Mouse (Mus musculus) midbrain, postnatal 0 days (tissue): ENCODE results near the gene C8g. TPM values are rescaled to one million over a fixed set of nuclear protein-coding genes. Genes with fewer than 3 reads are reported as not detected.

Experiments used
- ATAC-seq: fragments of 200-750 bp; cut with Nextera tagmentation; 2 replicates; pipeline ENCODE4 v1.8.0; 2017; ENCODE audit warnings: moderate number of reproducible peaks, mild to moderate bottlenecking, moderate TSS enrichment, moderate library complexity; ENCODE audit not compliant: low FRiP score
- DNase-seq: peaks from one replicate; pipeline ENCODE4 v3.0.0-alpha.2; 2015; ENCODE audit warnings: low spot score
- H3K27ac ChIP-seq: fragments of 300-500 bp; sonication (generic); 2 replicates; pipeline ENCODE4 v1.5.1; 2014; ENCODE audit warnings: low read depth, mild to moderate bottlenecking, low read length, mixed read lengths
- H3K27me3 ChIP-seq: fragments of 300-500 bp; sonication (generic); 2 replicates; pipeline ENCODE4 v1.6.1; 2014; ENCODE audit warnings: low read length, control low read depth, mixed read lengths; ENCODE audit not compliant: insufficient read depth
- H3K36me3 ChIP-seq: fragments of 300-500 bp; sonication (generic); 2 replicates; pipeline ENCODE4 v1.6.1; 2014; ENCODE audit warnings: low read length, control low read depth, mixed read lengths; ENCODE audit not compliant: insufficient read depth
- H3K4me1 ChIP-seq: fragments of 300-500 bp; sonication (generic); 2 replicates; pipeline ENCODE4 v1.6.1; 2014; ENCODE audit warnings: mild to moderate bottlenecking, control low read depth, antibody characterized with exemption, low read length, mixed read lengths; ENCODE audit not compliant: insufficient read depth
- H3K4me2 ChIP-seq: fragments of 300-500 bp; sonication (generic); 2 replicates; pipeline ENCODE4 v1.6.1; 2014; ENCODE audit warnings: low read depth, mild to moderate bottlenecking, low read length, mixed read lengths; ENCODE audit not compliant: poor library complexity, severe bottlenecking
- H3K4me3 ChIP-seq: fragments of 300-500 bp; sonication (generic); 2 replicates; pipeline ENCODE4 v1.5.1; 2014; ENCODE audit warnings: low read depth, mild to moderate bottlenecking, low read length, moderate library complexity
- H3K9ac ChIP-seq: fragments of 300-500 bp; sonication (generic); replicated peaks from 2 replicates; pipeline ENCODE4 v1.6.1; 2014; ENCODE audit warnings: mild to moderate bottlenecking, low read length, moderate library complexity, mixed read lengths; ENCODE audit not compliant: poor library complexity, severe bottlenecking
- H3K9me3 ChIP-seq: fragments of 300-500 bp; sonication (generic); 2 replicates; pipeline ENCODE4 v1.6.1; 2016; ENCODE audit warnings: low read length, control low read depth
- CTCF ChIP-seq: IDR thresholded peaks from 2 replicates; pipeline ENCODE4 v1.5.1; 2016; ENCODE audit warnings: antibody characterized with exemption, mild to moderate bottlenecking
- WGBS: fragments of 180-500 bp; shearing (Covaris S2); extraction: QIAGEN DNeasy Blood & Tissue Kit; methylation state at CpG from one replicate; pipeline ENCODE4 v1.1.7; 2014; 5-methylcytosine and 5-hydroxymethylcytosine counted together
- polyA plus RNA-seq: library from polyadenylated mRNA; unstranded; fragments of >200 nt; fragmentation: Nextera tagmentation; extraction: Ambion mirVana; gene quantifications from 2 replicates; pipeline ENCODE4 v1.2.1, GENCODE M21; 2015
- total RNA-seq: library from RNA; depleted of rRNA; stranded (reverse); fragments of >200 nt; gene quantifications from 2 replicates; pipeline ENCODE4 v1.2.3, GENCODE M21; 2014; rRNA removed

Gene C8g
- total and polyA plus RNA-seq, 2 experiments from 2014 or later = 4.4 to 6.8 TPM

- ATAC-seq = no peak
- 61% methylated on average over 14 of the region's 14 CpGs for WGBS
These were observed 45.1 kb downstream of the C8g start, which contains the start of gene Clic3 for GRCm38 (mm10) chr2:25456205-25456953. TSS of gene Clic3 (plus strand) at chr2:25456838.

GRCm38 (mm10) chr2:25452951-25453350 lies 48.6 kb downstream of the C8g start:
- TF ChIP-seq CTCF = no peak
- H3K9me3 ChIP-seq = no peaks in the 10 kb centered on the region
- DNase-seq (no peak), ATAC-seq (no peak)
- no peak overlapping the region for H3K4me3 ChIP-seq
- H3K36me3 ChIP-seq = peaks cover 18% of the 10 kb centered on the region
- H3K4me2 ChIP-seq = no peak overlapping the region
- no peak overlapping the region for H3K9ac ChIP-seq
- no peaks in the 10 kb centered on the region for H3K27me3 ChIP-seq
- no peaks in the 10 kb centered on the region for H3K4me1 ChIP-seq
- no peak overlapping the region for H3K27ac ChIP-seq
- 31% methylated on average over 1 of the region's 1 CpGs for WGBS

More at GRCm38 (mm10) chr2:25456205-25456953, 45.1 kb downstream of the C8g start, which contains the start of gene Clic3:
- no peak within 1 kb of the TSS for H3K4me3 ChIP-seq
- H3K27me3 ChIP-seq = no peaks in the 10 kb centered on the region
- H3K36me3 ChIP-seq = peaks cover 17% of the 10 kb centered on the region
- H3K27ac ChIP-seq = no peak within 1 kb of the TSS
- H3K9me3 ChIP-seq = no peaks in the 10 kb centered on the region
- no peak within 1 kb of the TSS for H3K9ac ChIP-seq
- H3K4me2 ChIP-seq = no peak within 1 kb of the TSS
- peaks cover 12% of the 10 kb centered on the region for H3K4me1 ChIP-seq
- no peak for TF ChIP-seq CTCF
- DNase-seq = no peak

GRCm38 (mm10) chr2:25450853-25451647 lies 50.5 kb downstream of the C8g start:
- Histone ChIP-seq H3K4me2 (no peak overlapping the region), H3K27ac (no peak overlapping the region), H3K9ac (no peak overlapping the region), H3K9me3 (no peaks in the 10 kb centered on the region), H3K4me1 (no peaks in the 10 kb centered on the region), H3K27me3 (no peaks in the 10 kb centered on the region), H3K36me3 (peaks cover 32% of the 10 kb centered on the region), H3K4me3 (no peak overlapping the region)
- no peak for DNase-seq
- ATAC-seq = no peak
- WGBS = 87% methylated on average over 8 of the region's 8 CpGs
- no peak for TF ChIP-seq CTCF

Other genes with a start within 250 kb of the C8g start
Only the 30 nearest of the 36 such genes appear.
- gene Lrrc26, start 211.8 kb downstream of the C8g start, total RNA-seq = not detected in 2 replicates
- gene Lrrc26, start 211.8 kb downstream of the C8g start, polyA plus RNA-seq = 0.23 and 0.26 TPM in 2 replicates
- gene Grin1, start 182.5 kb downstream of the C8g start, total RNA-seq = 120 and 146 TPM in 2 replicates
- gene Grin1, start 182.5 kb downstream of the C8g start, polyA plus RNA-seq = 71.5 and 72.3 TPM in 2 replicates
- gene Man1b1, start 169.4 kb downstream of the C8g start, total RNA-seq = 58.9 and 60.0 TPM in 2 replicates
- gene Man1b1, start 169.4 kb downstream of the C8g start, polyA plus RNA-seq = 42.2 and 53.1 TPM in 2 replicates
- gene Dpp7, start 145.4 kb downstream of the C8g start, total RNA-seq = 14.9 and 20.3 TPM in 2 replicates
- gene Dpp7, start 145.4 kb downstream of the C8g start, polyA plus RNA-seq = 22.7 and 26.2 TPM in 2 replicates
- gene Uap1l1, start 136.0 kb downstream of the C8g start, total RNA-seq = 7.9 and 9.9 TPM in 2 replicates
- 11.7 and 14.1 TPM in 2 replicates for gene Uap1l1, start 136.0 kb downstream of the C8g start, polyA plus RNA-seq
- gene Sapcd2, start 129.4 kb downstream of the C8g start, total RNA-seq = 18.9 and 21.6 TPM in 2 replicates
- gene Sapcd2, start 129.4 kb downstream of the C8g start, polyA plus RNA-seq = 12.7 and 13.4 TPM in 2 replicates
- 4.2 and 4.4 TPM in 2 replicates for gene Entpd2, start 105.8 kb downstream of the C8g start, total RNA-seq
- 10.4 and 10.6 TPM in 2 replicates for gene Entpd2, start 105.8 kb downstream of the C8g start, polyA plus RNA-seq
- 199 and 234 TPM in 2 replicates for gene Npdc1, start 102.4 kb downstream of the C8g start, total RNA-seq
- gene Npdc1, start 102.4 kb downstream of the C8g start, polyA plus RNA-seq = 470 and 481 TPM in 2 replicates
- gene Fut7, start 78.5 kb downstream of the C8g start, total RNA-seq = 0.42 and 1.6 TPM in 2 replicates
- 0.22 and 0.23 TPM in 2 replicates for gene Fut7, start 78.5 kb downstream of the C8g start, polyA plus RNA-seq
- 79.8 and 84.3 TPM in 2 replicates for gene Abca2, start 73.0 kb downstream of the C8g start, total RNA-seq
- gene Abca2, start 73.0 kb downstream of the C8g start, polyA plus RNA-seq = 13.5 and 14.5 TPM in 2 replicates
- gene Clic3, start 44.9 kb downstream of the C8g start, total RNA-seq = 0.61 and 0.66 TPM in 2 replicates
- 2.0 and 2.4 TPM in 2 replicates for gene Clic3, start 44.9 kb downstream of the C8g start, polyA plus RNA-seq
- gene Paxx, start 40.6 kb downstream of the C8g start, total RNA-seq = 163 and 195 TPM in 2 replicates
- 151 and 165 TPM in 2 replicates for gene Paxx, start 40.6 kb downstream of the C8g start, polyA plus RNA-seq
- gene Ptgds, start 31.7 kb downstream of the C8g start, total RNA-seq = 2,128 and 2,726 TPM in 2 replicates
- gene Ptgds, start 31.7 kb downstream of the C8g start, polyA plus RNA-seq = 2,827 and 3,075 TPM in 2 replicates
- not detected in 2 replicates for gene Lcn12, start 7.8 kb downstream of the C8g start, total RNA-seq
- gene Lcn12, start 7.8 kb downstream of the C8g start, polyA plus RNA-seq = not detected in 2 replicates
- gene Fbxw5, start 969 bp downstream of the C8g start, total RNA-seq = 131 and 148 TPM in 2 replicates
- gene Fbxw5, start 969 bp downstream of the C8g start, polyA plus RNA-seq = 106 and 113 TPM in 2 replicates
- 5.5 and 7.6 TPM in 2 replicates for gene Traf2, start 45.2 kb upstream of the C8g start, total RNA-seq
- gene Traf2, start 45.2 kb upstream of the C8g start, polyA plus RNA-seq = 7.0 and 9.3 TPM in 2 replicates
- 187 and 196 TPM in 2 replicates for gene Edf1, start 56.1 kb upstream of the C8g start, total RNA-seq
- gene Edf1, start 56.1 kb upstream of the C8g start, polyA plus RNA-seq = 389 and 392 TPM in 2 replicates
- gene Mamdc4, start 73.1 kb upstream of the C8g start, total RNA-seq = 1.7 and 1.9 TPM in 2 replicates
- 0.32 TPM in 2 replicates for gene Mamdc4, start 73.1 kb upstream of the C8g start, polyA plus RNA-seq
- 37.9 and 39.8 TPM in 2 replicates for gene Phpt1, start 73.5 kb upstream of the C8g start, total RNA-seq
- gene Phpt1, start 73.5 kb upstream of the C8g start, polyA plus RNA-seq = 192 and 209 TPM in 2 replicates
- 23.1 and 30.9 TPM in 2 replicates for gene Ajm1, start 80.0 kb upstream of the C8g start, total RNA-seq
- gene Ajm1, start 80.0 kb upstream of the C8g start, polyA plus RNA-seq = 19.2 and 22.1 TPM in 2 replicates
- gene Rabl6, start 106.8 kb upstream of the C8g start, total RNA-seq = 66.8 and 98.0 TPM in 2 replicates
- gene Rabl6, start 106.8 kb upstream of the C8g start, polyA plus RNA-seq = 56.7 and 61.2 TPM in 2 replicates
- not detected in 2 replicates for gene Ccdc183, start 116.0 kb upstream of the C8g start, total RNA-seq
- gene Ccdc183, start 116.0 kb upstream of the C8g start, polyA plus RNA-seq = 0.26 and 0.36 TPM in 2 replicates
- 45.7 and 54.6 TPM in 2 replicates for gene Tmem141, start 120.3 kb upstream of the C8g start, total RNA-seq
- 58.3 and 67.9 TPM in 2 replicates for gene Tmem141, start 120.3 kb upstream of the C8g start, polyA plus RNA-seq
- gene Fcna, start 126.3 kb upstream of the C8g start, total RNA-seq = 5.7 and 7.2 TPM in 2 replicates
- gene Fcna, start 126.3 kb upstream of the C8g start, polyA plus RNA-seq = 5.1 and 5.3 TPM in 2 replicates
- gene Lcn8, start 151.4 kb upstream of the C8g start, total RNA-seq = not detected in 2 replicates
- not detected in 2 replicates for gene Lcn8, start 151.4 kb upstream of the C8g start, polyA plus RNA-seq
- not detected in 2 replicates for gene Lcn5, start 156.2 kb upstream of the C8g start, total RNA-seq
- gene Lcn5, start 156.2 kb upstream of the C8g start, polyA plus RNA-seq = not detected in 2 replicates
- not detected in 2 replicates for gene Lcn6, start 175.1 kb upstream of the C8g start, total RNA-seq
- not detected in 2 replicates for gene Lcn6, start 175.1 kb upstream of the C8g start, polyA plus RNA-seq
- gene Lcn10, start 181.0 kb upstream of the C8g start, total RNA-seq = not detected in 2 replicates
- not detected in 2 replicates for gene Lcn10, start 181.0 kb upstream of the C8g start, polyA plus RNA-seq
- not detected in 2 replicates for gene Obp2a, start 198.3 kb upstream of the C8g start, total RNA-seq
- not detected in 2 replicates for gene Obp2a, start 198.3 kb upstream of the C8g start, polyA plus RNA-seq
- 87.1 and 89.2 TPM in 2 replicates for gene Bmyc, start 205.0 kb upstream of the C8g start, total RNA-seq
- gene Bmyc, start 205.0 kb upstream of the C8g start, polyA plus RNA-seq = 229 TPM in 2 replicates